Mouse (Mus musculus): Measurements from ENCODE around the gene Olfr873. TPM values are rescaled to one million over a fixed set of nuclear protein-coding genes. Genes with fewer than 3 reads are reported as not detected.

Gene Olfr873
- polyA plus RNA-seq (2017; shearing (Covaris generic)) = not detected

GRCm38 (mm10) chr9:20298232-20298631 is at the start of gene Olfr873:
Gene Olfr873, plus strand, starts transcription at chr9:20298532.

GRCm38 (mm10) chr9:20282051-20282450 is 16.3 kb upstream of the Olfr873 start, which contains the start of gene Olfr39:
Gene Olfr39, plus strand, starts transcription at chr9:20282351.

GRCm38 (mm10) chr9:20335994-20336393 is 37.7 kb downstream of the Olfr873 start, which contains the start of gene Olfr18:
Gene Olfr18, minus strand, starts transcription at chr9:20336094.

Other genes with a start within 250 kb of the Olfr873 start
- under 1 TPM in 1 of 2 experiments, not detected in 1; 0.11 TPM for gene Olfr867, start 241.0 kb upstream of the Olfr873 start, polyA plus RNA-seq (2017; shearing (Covaris generic))
- under 1 TPM in 1 of 2 experiments, not detected in 1; 0.69 TPM for gene Olfr868, start 199.9 kb upstream of the Olfr873 start, polyA plus RNA-seq (2017; shearing (Covaris generic))
- gene Olfr869, start 169.5 kb upstream of the Olfr873 start, polyA plus RNA-seq (2017; shearing (Covaris generic)) = under 1 TPM in 1 of 2 experiments, not detected in 1; 0.17 TPM
- under 1 TPM; 0.04 to 0.09 TPM for gene Olfr870, start 124.5 kb upstream of the Olfr873 start, polyA plus RNA-seq (2017; shearing (Covaris generic))
- gene Olfr871, start 86.3 kb upstream of the Olfr873 start, polyA plus RNA-seq (2017; shearing (Covaris generic)) = not detected
- 1 to 10 TPM in 1 of 2 experiments, not detected in 1; 1.1 TPM for gene Olfr872, start 61.4 kb upstream of the Olfr873 start, polyA plus RNA-seq (2017; shearing (Covaris generic))
- gene Olfr39, start 16.2 kb upstream of the Olfr873 start, polyA plus RNA-seq (2017; shearing (Covaris generic)) = 1 to 10 TPM in 1 of 2 experiments, under 1 TPM in 1; 0.40 to 6.5 TPM
- gene Olfr18, start 37.6 kb downstream of the Olfr873 start, polyA plus RNA-seq (2017; shearing (Covaris generic)) = 1 to 10 TPM in 1 of 2 experiments, under 1 TPM in 1; 0.11 to 1.5 TPM
- 10 to 100 TPM; 37.0 to 41.6 TPM for gene Zfp560, start 86.6 kb downstream of the Olfr873 start, polyA plus RNA-seq (2017; shearing (Covaris generic))
- 10 to 100 TPM; 21.1 to 23.9 TPM for gene Zfp26, start 161.6 kb downstream of the Olfr873 start, polyA plus RNA-seq (2017; shearing (Covaris generic))
- gene Zfp426, start 194.2 kb downstream of the Olfr873 start, polyA plus RNA-seq (2017; shearing (Covaris generic)) = 10 to 100 TPM; 16.1 to 21.3 TPM
- gene Zfp266, start 222.9 kb downstream of the Olfr873 start, polyA plus RNA-seq (2017; shearing (Covaris generic)) = 10 to 100 TPM; 29.5 to 32.5 TPM

Measured in inflammation-experienced regulatory T-cells (primary cell).